Comparison of ENCODE assay signal across 8 mouse cellular contexts in genomic region chr8:57652456-57653055, GRCm38 (mm10). TPM values are rescaled to one million over a fixed set of nuclear protein-coding genes. Genes with fewer than 3 reads are reported as not detected.
DNase-seq lines count a peak whose midpoint lies in the region; ATAC-seq and TF ChIP-seq lines count a peak whose summit lies in the region.

Galnt7 (minus strand) TSS chr8:57653032.

- peak within 1 kb of the TSS; percentile 96 for H3K9ac ChIP-seq in embryonic facial prominence, embryonic 11.5 days (replicated peaks; ENCODE audit: low read length)
- peak within 1 kb of the TSS; percentile 98 for H3K9ac ChIP-seq in kidney, embryonic 14.5 days (ENCODE audit: low read depth, low read length)
- H3K9ac ChIP-seq in liver, embryonic 11.5 days (ENCODE audit: low read depth, low read length), result peak within 1 kb of the TSS; percentile 95

- peak within 1 kb of the TSS; percentile 91 for H3K27ac ChIP-seq in embryonic facial prominence, embryonic 11.5 days (replicated peaks; ENCODE audit: low read depth, low read length)
- peak within 1 kb of the TSS; percentile 93 for H3K27ac ChIP-seq in heart, embryonic 10.5 days
- peak within 1 kb of the TSS; percentile 98 for H3K27ac ChIP-seq in kidney, embryonic 14.5 days (ENCODE audit: low read depth, low read length)
- H3K27ac ChIP-seq in liver, embryonic 11.5 days (ENCODE audit: low read depth, low read length), result peak within 1 kb of the TSS; percentile 92

- H3K4me1 ChIP-seq in embryonic facial prominence, embryonic 11.5 days (ENCODE audit: control insufficient read depth, insufficient read depth, low read length), result no peaks in the 10 kb centered on the region
- H3K4me1 ChIP-seq in heart, embryonic 10.5 days, result peaks cover 9% of the 10 kb centered on the region; the same call in 1 of the 2 replicates
- H3K4me1 ChIP-seq in kidney, embryonic 14.5 days (ENCODE audit: control insufficient read depth, insufficient read depth, low read length), result peaks cover 11% of the 10 kb centered on the region; the same call in 1 of the 2 replicates
- H3K4me1 ChIP-seq in liver, embryonic 11.5 days (replicated peaks; ENCODE audit: control insufficient read depth, insufficient read depth, low read length), result peaks cover 7% of the 10 kb centered on the region

- no peaks in the 10 kb centered on the region for H3K9me3 ChIP-seq in embryonic facial prominence, embryonic 11.5 days (replicated peaks; ENCODE audit: control insufficient read depth, low read length)
- H3K9me3 ChIP-seq in heart, embryonic 10.5 days, result no peaks in the 10 kb centered on the region
- no peaks in the 10 kb centered on the region for H3K9me3 ChIP-seq in kidney, embryonic 14.5 days (ENCODE audit: control insufficient read depth, low read length)
- H3K9me3 ChIP-seq in liver, embryonic 11.5 days (ENCODE audit: control insufficient read depth, low read length), result no peaks in the 10 kb centered on the region

- TF ChIP-seq POLR2A in myocyte (IDR thresholded peaks at IDR 0.05; ENCODE audit: insufficient read length, low read depth), result peak; percentile 31

- H3K27me3 ChIP-seq in embryonic facial prominence, embryonic 11.5 days (ENCODE audit: control insufficient read depth, insufficient read depth, low read length), result no peaks in the 10 kb centered on the region
- H3K27me3 ChIP-seq in heart, embryonic 10.5 days (ENCODE audit: insufficient read depth, poor library complexity, severe bottlenecking), result peaks cover 29% of the 10 kb centered on the region
- no peaks in the 10 kb centered on the region for H3K27me3 ChIP-seq in kidney, embryonic 14.5 days (ENCODE audit: control insufficient read depth, insufficient read depth, low read length)
- no peaks in the 10 kb centered on the region for H3K27me3 ChIP-seq in liver, embryonic 11.5 days (replicated peaks; ENCODE audit: control insufficient read depth, insufficient read depth, low read length)
- H3K27me3 ChIP-seq in myocyte (ENCODE audit: control insufficient read depth, insufficient read depth, insufficient read length), result no peaks in the 10 kb centered on the region
- no peaks in the 10 kb centered on the region for H3K27me3 ChIP-seq in splenic B cell, adult 2 months (ENCODE audit: control insufficient read depth, insufficient read depth, low read length, poor library complexity, severe bottlenecking)

- H3K4me2 ChIP-seq in embryonic facial prominence, embryonic 11.5 days (ENCODE audit: low read depth, low read length), result peak within 1 kb of the TSS; percentile 83
- H3K4me2 ChIP-seq in kidney, embryonic 14.5 days (replicated peaks; ENCODE audit: low read depth, low read length), result peak within 1 kb of the TSS; percentile 82
- peak within 1 kb of the TSS; percentile 91 for H3K4me2 ChIP-seq in liver, embryonic 11.5 days
- peak within 1 kb of the TSS; percentile 81 for H3K4me2 ChIP-seq in myocyte (ENCODE audit: low read depth)

- WGBS in embryonic facial prominence, embryonic 11.5 days, result 0% methylated on average over 25 of the region's 74 CpGs
- under 1% methylated on average over 32 of the region's 74 CpGs for WGBS in heart, embryonic 10.5 days
- WGBS in kidney, embryonic 14.5 days, result under 1% methylated on average over 64 of the region's 74 CpGs
- WGBS in liver, embryonic 11.5 days, result under 1% methylated on average over 47 of the region's 74 CpGs

- peaks cover 20% of the 10 kb centered on the region for H3K79me2 ChIP-seq in myocyte (ENCODE audit: control insufficient read depth, insufficient read depth)

- peak; percentile 23 to 52 for DNase-seq in left cerebral cortex, adult 18-20 months (ENCODE audit: low spot score in 2 of 2)
- DNase-seq in left cerebral cortex, adult 11 months (ENCODE audit: low spot score), result no peak
- peak; percentile 79 for DNase-seq in embryonic facial prominence, embryonic 11.5 days (ENCODE audit: low spot score)
- peak; percentile 91 for DNase-seq in heart, embryonic 10.5 days (ENCODE audit: low spot score)
- peak; percentile 84 for DNase-seq in liver, embryonic 11.5 days (ENCODE audit: low spot score)
- DNase-seq in splenic B cell, adult 2 months (ENCODE audit: low read depth, low spot score), result peak; percentile 65

- peak within 1 kb of the TSS; percentile 91 for H3K4me3 ChIP-seq in embryonic facial prominence, embryonic 11.5 days (ENCODE audit: low read depth, low read length)
- peak within 1 kb of the TSS; percentile 83 for H3K4me3 ChIP-seq in heart, embryonic 10.5 days
- H3K4me3 ChIP-seq in kidney, embryonic 14.5 days (ENCODE audit: low read length), result peak within 1 kb of the TSS; percentile 93
- peak within 1 kb of the TSS; percentile 91 for H3K4me3 ChIP-seq in liver, embryonic 11.5 days (ENCODE audit: low read depth, low read length)
- H3K4me3 ChIP-seq in myocyte, result peak within 1 kb of the TSS; percentile 37

- H3K36me3 ChIP-seq in embryonic facial prominence, embryonic 11.5 days (replicated peaks; ENCODE audit: control insufficient read depth, insufficient read depth, low read depth, low read length), result no peaks in the 10 kb centered on the region
- no peaks in the 10 kb centered on the region for H3K36me3 ChIP-seq in heart, embryonic 10.5 days
- H3K36me3 ChIP-seq in kidney, embryonic 14.5 days (ENCODE audit: control insufficient read depth, insufficient read depth, low read length), result no peaks in the 10 kb centered on the region; the same call in 1 of the 2 replicates
- H3K36me3 ChIP-seq in liver, embryonic 11.5 days (ENCODE audit: control insufficient read depth, insufficient read depth, low read length), result no peaks in the 10 kb centered on the region
- H3K36me3 ChIP-seq in myocyte (ENCODE audit: control insufficient read depth, insufficient read depth), result no peaks in the 10 kb centered on the region
- no peaks in the 10 kb centered on the region for H3K36me3 ChIP-seq in splenic B cell, adult 2 months (ENCODE audit: control insufficient read depth, insufficient read depth, low read length, poor library complexity, severe bottlenecking)

- H3ac ChIP-seq in myocyte (ENCODE audit: control insufficient read depth, insufficient read length), result peak within 1 kb of the TSS; percentile 91

- peak; percentile 85 for ATAC-seq in embryonic facial prominence, embryonic 11.5 days (replicated peaks; ENCODE audit: insufficient number of reproducible peaks, low FRiP score, low TSS enrichment, low read depth)
- ATAC-seq in kidney, embryonic 14.5 days (ENCODE audit: low FRiP score, low TSS enrichment), result peak; percentile 89
- peak; percentile 81 for ATAC-seq in liver, embryonic 11.5 days (replicated peaks; ENCODE audit: low FRiP score)

TF ChIP-seq in myocyte, 11 proteins besides CTCF, POLR2A, EP300 and RAD21:
- TF ChIP-seq TCF12 (IDR thresholded peaks at IDR 0.05; ENCODE audit: insufficient read depth, poor library complexity, severe bottlenecking) (no peak), MYOD1 (IDR thresholded peaks at IDR 0.05; ENCODE audit: control insufficient read depth in 1 of 3, insufficient read length in 2 of 3, low read depth in 2 of 3) (peak in 1 of 3 experiments; percentile 22), POLR2AphosphoS2 (IDR thresholded peaks at IDR 0.05; ENCODE audit: insufficient read length, low read depth) (peak; percentile 7)

RNA-seq across cellular contexts. Expression of gene Galnt7, which starts in this region (rescaled TPM):
- total RNA-seq in left cerebral cortex, adult 18-20 months (2021), result 10 to 100 TPM; 10.2 to 12.3 TPM
- 18.2 and 18.9 TPM in 2 replicates for polyA plus RNA-seq in embryonic facial prominence, embryonic 11.5 days (2014; fragmentation: Nextera tagmentation; extraction: Ambion mirVana)
- 9.3 and 16.1 TPM in 2 replicates for polyA plus RNA-seq in heart, embryonic 10.5 days (2016; fragmentation: Nextera tagmentation; extraction: Ambion mirVana)
- 15.8 and 25.6 TPM in 2 replicates for polyA plus RNA-seq in kidney, embryonic 14.5 days (2014; fragmentation: Nextera tagmentation; extraction: Ambion mirVana)
- polyA plus RNA-seq in liver, embryonic 11.5 days (2014; fragmentation: Nextera tagmentation; extraction: Ambion mirVana), result 17.4 and 22.6 TPM in 2 replicates
- 3.1 TPM for polyA plus RNA-seq in myocyte (2012; fragmentation: generic; extraction: Trizol)

Comparison
In these comparisons a context has a peak if more than half of its experiments do, and no peak if none do; other contexts are left out.
1. H3K4me3 ChIP-seq: peak in every context shown above with its lines; median percentile 93 in kidney, embryonic 14.5 days; 91 in embryonic facial prominence, embryonic 11.5 days; 91 in liver, embryonic 11.5 days; 83 in heart, embryonic 10.5 days; 37 in myocyte.